Mouse (Mus musculus) ES-Bruce4 (cell line): ENCODE results near the gene Nit1. TPM values are rescaled to one million over a fixed set of nuclear protein-coding genes. Genes with fewer than 3 reads are reported as not detected.

Experiments used
- H3K27ac ChIP-seq: 2 replicates; pipeline ENCODE4 v1.5.1; 2012; ENCODE audit warnings: low read length, inconsistent platforms; ENCODE audit not compliant: insufficient read depth
- H3K27me3 ChIP-seq: 2 replicates; pipeline ENCODE4 v1.6.1; 2012; ENCODE audit warnings: mild to moderate bottlenecking, low read length, inconsistent platforms; ENCODE audit not compliant: control insufficient read depth, poor library complexity, insufficient read depth, severe bottlenecking
- H3K36me3 ChIP-seq: 2 replicates; pipeline ENCODE4 v1.6.1; 2012; ENCODE audit warnings: inconsistent platforms, mild to moderate bottlenecking, low read length, moderate library complexity; ENCODE audit not compliant: control insufficient read depth, poor library complexity, insufficient read depth, severe bottlenecking
- H3K4me1 ChIP-seq: one replicate; pipeline ENCODE4 v1.8.1; 2011; ENCODE audit warnings: low read length; ENCODE audit not compliant: control insufficient read depth, insufficient read depth
- H3K4me3 ChIP-seq: 2 replicates; pipeline ENCODE4 v1.5.1; 2011; ENCODE audit warnings: low read depth, mild to moderate bottlenecking, low read length
- H3K9ac ChIP-seq: 2 replicates; pipeline ENCODE4 v1.6.1; 2012; ENCODE audit warnings: low read depth, mild to moderate bottlenecking, inconsistent platforms; ENCODE audit not compliant: poor library complexity, severe bottlenecking
- H3K9me3 ChIP-seq: replicated peaks from 2 replicates; pipeline ENCODE4 v1.6.1; 2012; ENCODE audit warnings: mild to moderate bottlenecking, low read length, inconsistent platforms; ENCODE audit not compliant: control insufficient read depth, poor library complexity, insufficient read depth, severe bottlenecking
- CTCF ChIP-seq: IDR thresholded peaks from one replicate; pipeline ENCODE4 v1.8.1; 2011; ENCODE audit warnings: low read depth, low read length
- EP300 ChIP-seq: IDR thresholded peaks from 2 replicates; pipeline ENCODE4 v1.6.1; 2011; ENCODE audit warnings: low read depth, low read length; ENCODE audit not compliant: insufficient read depth
- POLR2A ChIP-seq: IDR thresholded peaks from one replicate; pipeline ENCODE4 v1.8.1; 2011; ENCODE audit warnings: low read length; ENCODE audit not compliant: insufficient read depth
- polyA plus RNA-seq: library from polyadenylated mRNA; stranded (reverse); fragments of >200 nt; gene quantifications from 2 replicates; pipeline ENCODE4 v1.2.4, GENCODE M21; 2011; ENCODE audit warnings: low read depth; ENCODE audit not compliant: missing spikeins, insufficient read depth, insufficient read length

Nit1 gene
- polyA plus RNA-seq, 1 experiment = 42.9 TPM

GRCm38 (mm10) chr1:171372880-171373279 is 27.4 kb upstream of the Nit1 start:
- Histone ChIP-seq H3K9ac (no peak overlapping the region), H3K27me3 (no peaks in the 10 kb centered on the region), H3K36me3 (no peaks in the 10 kb centered on the region), H3K4me3 (no peak overlapping the region), H3K27ac (no peak overlapping the region; the same call in 1 of the 2 replicates), H3K4me1 (peaks cover 24% of the 10 kb centered on the region), H3K9me3 (no peaks in the 10 kb centered on the region)
- TF ChIP-seq EP300 = peak; percentile 81
- TF ChIP-seq POLR2A = no peak

GRCm38 (mm10) chr1:171369845-171370556 is 24.6 kb upstream of the Nit1 start, which contains the start of gene Nectin4:
Gene Nectin4, plus strand, starts transcription at chr1:171370099.
- H3K9me3 ChIP-seq = no peaks in the 10 kb centered on the region
- H3K9ac ChIP-seq = no peak within 1 kb of the TSS
- no peaks in the 10 kb centered on the region for H3K36me3 ChIP-seq
- no peaks in the 10 kb centered on the region for H3K27me3 ChIP-seq
- TF ChIP-seq CTCF (no peak), POLR2A (no peak), EP300 (no peak)
- H3K27ac ChIP-seq = no peak within 1 kb of the TSS
- H3K4me1 ChIP-seq = peaks cover 22% of the 10 kb centered on the region
- no peak within 1 kb of the TSS for H3K4me3 ChIP-seq

GRCm38 (mm10) chr1:171365934-171366333 is 20.5 kb upstream of the Nit1 start:
- H3K27ac ChIP-seq = no peak overlapping the region
- H3K27me3 ChIP-seq = no peaks in the 10 kb centered on the region
- no peaks in the 10 kb centered on the region for H3K9me3 ChIP-seq
- no peak for TF ChIP-seq EP300
- TF ChIP-seq POLR2A = no peak
- no peak for TF ChIP-seq CTCF
- no peak overlapping the region for H3K4me3 ChIP-seq
- H3K9ac ChIP-seq = no peak overlapping the region
- H3K36me3 ChIP-seq = no peaks in the 10 kb centered on the region
- peaks cover 6% of the 10 kb centered on the region for H3K4me1 ChIP-seq

GRCm38 (mm10) chr1:171361106-171362103 is 16.0 kb upstream of the Nit1 start:
- H3K9ac ChIP-seq = peak overlapping the region; percentile 62
- H3K27me3 ChIP-seq = no peaks in the 10 kb centered on the region
- peak overlapping the region; percentile 79 for H3K27ac ChIP-seq
- no peak for TF ChIP-seq EP300
- TF ChIP-seq POLR2A = no peak
- TF ChIP-seq CTCF = peak; percentile 41
- peaks cover 18% of the 10 kb centered on the region for H3K36me3 ChIP-seq
- no peaks in the 10 kb centered on the region for H3K4me1 ChIP-seq
- H3K4me3 ChIP-seq = peak overlapping the region; percentile 78
- no peaks in the 10 kb centered on the region for H3K9me3 ChIP-seq

- Histone ChIP-seq H3K9ac (peak within 1 kb of the TSS; percentile 62), H3K9me3 (no peaks in the 10 kb centered on the region), H3K4me1 (no peaks in the 10 kb centered on the region), H3K36me3 (peaks cover 18% of the 10 kb centered on the region), H3K27ac (peak within 1 kb of the TSS; percentile 79), H3K27me3 (no peaks in the 10 kb centered on the region), H3K4me3 (peak within 1 kb of the TSS; percentile 78)
- TF ChIP-seq POLR2A (no peak), EP300 (no peak), CTCF (no peak)
These were observed 15.2 kb upstream of the Nit1 start, which contains the start of gene Klhdc9 for GRCm38 (mm10) chr1:171360656-171361055. Gene Klhdc9, minus strand, starts transcription at chr1:171360798.
